Mouse (Mus musculus) embryo, embryonic 10.5 days (tissue): ENCODE results near the gene Atg101.
"Not testable (repeated sequence)": the region's sequence is repeated elsewhere in the genome, so short reads cannot be mapped to it uniquely, and the experiment has no call there.

Experiments
- DNase-seq: peaks from one replicate; pipeline ENCODE4 v3.0.0-alpha.2; 2015; ENCODE audit warnings: low spot score

Atg101 gene

DNA sequence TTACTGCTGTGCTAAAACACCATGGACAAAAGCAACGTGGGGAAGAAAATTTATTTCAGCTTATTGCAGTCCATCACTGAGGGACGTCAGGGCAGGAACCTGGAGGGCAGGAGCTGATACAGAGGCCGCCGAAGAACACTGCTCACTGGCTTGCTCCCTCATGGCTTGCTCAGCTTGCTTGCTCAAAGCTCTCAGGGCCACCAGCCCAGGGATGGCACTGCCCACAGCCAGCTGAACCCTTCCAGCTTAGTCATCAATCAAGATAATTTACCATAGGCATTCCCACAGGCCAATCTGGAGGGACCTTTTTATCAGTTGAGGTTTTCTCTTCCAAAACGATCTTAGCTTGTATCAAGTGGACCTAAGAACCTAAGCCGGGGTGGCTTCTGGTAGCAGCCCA, 27.9 kb downstream of the Atg101 start:
- DNase-seq, result no peak

DNA sequence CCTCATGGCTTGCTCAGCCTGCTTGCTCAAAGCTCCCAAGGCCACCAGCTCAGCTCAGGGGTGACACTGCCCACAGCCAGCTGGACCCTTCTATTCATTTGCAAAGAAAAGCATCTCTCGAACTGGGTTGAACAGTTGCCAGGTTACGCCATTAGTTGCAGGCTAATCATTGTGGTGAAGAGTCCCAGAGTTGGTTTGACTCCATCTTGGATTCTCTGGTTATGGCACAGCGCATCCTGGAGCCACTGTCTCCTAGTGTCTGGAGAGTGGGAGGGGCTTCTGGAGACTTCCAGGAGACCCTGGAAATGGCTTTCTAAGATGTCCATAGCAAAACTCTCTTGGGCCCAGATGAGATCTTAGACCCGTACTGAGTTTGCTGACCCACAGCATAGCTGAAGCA, 31.3 kb downstream of the Atg101 start:
- DNase-seq, result no peak

DNA sequence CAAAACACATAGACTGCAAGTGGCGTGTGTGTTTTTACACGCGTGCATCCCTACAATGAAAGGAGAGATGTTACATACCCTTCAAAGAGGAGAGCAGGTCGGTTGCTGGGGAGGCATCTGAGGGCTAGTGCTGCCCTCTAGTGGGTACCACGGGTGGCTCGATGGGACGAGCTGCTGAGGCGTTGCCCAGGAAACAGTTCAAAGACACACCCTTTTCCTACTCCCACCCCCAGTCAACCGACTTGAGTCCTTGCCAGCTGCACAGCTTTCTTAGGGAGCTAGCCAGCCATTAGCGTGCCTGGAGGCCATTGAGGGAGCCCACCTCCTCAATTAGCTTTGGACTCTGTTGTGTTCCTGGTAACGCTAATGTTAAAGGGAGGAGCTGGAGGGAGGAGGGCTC, 31.8 kb downstream of the Atg101 start:
- DNase-seq, result peak; percentile 93

DNA sequence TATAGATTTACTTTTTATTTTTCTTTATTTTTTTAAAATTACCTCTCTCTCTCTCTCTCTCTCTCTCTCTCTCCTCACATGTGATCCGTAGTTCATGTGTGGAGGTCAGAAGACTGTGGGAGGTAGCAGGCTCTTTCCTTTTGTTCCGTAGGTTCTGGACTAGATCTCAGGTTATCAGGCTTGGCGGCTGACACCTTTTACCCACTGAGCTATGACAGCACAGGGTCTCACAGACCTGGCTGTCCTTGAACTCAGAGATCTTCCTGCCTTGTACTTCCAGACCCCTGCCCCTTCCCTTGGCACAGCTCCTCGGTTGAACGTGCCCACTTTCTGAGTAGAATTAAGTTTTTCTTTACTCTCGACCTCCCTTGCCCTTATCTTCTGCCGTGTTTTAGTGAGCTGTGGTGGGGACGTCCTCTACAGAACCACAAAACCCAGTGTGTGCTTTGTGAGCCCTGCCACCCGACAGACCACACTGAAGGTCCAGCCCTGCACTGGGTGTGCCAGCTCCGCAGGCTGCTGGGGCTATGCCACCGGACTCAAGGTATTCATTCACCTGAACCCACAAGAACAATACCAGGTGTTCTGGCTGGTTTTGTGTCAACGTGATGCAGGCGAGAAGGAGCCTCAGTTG, 32.3 kb downstream of the Atg101 start:
- no peak for DNase-seq

DNA sequence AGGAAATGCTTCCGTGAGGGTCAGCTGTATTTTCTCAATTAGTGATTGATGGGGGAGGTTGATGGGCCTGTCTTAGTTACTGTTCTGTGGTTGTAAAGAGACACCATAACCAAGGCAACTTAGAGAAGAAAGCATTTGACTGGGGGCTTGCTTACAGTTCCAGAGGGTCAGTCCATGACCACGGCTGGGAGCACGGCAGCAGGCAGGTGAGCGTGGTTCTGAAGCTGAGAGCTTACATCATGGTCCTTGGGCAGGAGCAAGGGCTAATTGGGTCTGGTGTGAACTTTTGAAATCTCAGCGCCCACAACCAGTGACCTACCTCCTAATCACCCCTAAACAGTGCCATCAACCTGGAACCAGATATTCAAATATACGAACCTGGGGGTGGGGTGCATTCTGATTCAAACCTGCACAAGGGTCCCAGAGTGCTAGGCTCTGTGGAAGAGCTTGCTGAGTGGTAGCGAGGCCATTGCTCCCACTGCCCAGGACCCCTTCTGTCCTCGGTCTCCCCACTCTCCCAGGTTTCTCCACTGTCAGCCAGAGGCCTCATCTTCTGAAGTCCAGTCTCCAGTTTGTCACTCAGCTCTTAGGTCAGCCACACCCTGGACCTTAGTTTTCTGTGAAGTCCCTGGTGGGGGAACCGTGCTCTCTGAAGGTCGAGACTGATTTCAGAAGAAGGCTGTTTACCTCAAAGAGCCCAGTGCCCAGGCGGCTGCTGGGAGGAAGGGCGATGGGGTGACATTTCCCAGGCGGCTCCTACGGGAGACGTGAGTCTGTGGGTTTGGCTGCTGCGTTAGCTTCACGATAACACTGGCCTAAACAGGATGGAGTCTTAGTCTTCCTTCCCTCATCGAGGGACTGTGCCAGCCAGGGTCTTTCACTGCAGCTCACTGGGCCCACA, 33.1 kb downstream of the Atg101 start:
- DNase-seq, result no peak

DNA sequence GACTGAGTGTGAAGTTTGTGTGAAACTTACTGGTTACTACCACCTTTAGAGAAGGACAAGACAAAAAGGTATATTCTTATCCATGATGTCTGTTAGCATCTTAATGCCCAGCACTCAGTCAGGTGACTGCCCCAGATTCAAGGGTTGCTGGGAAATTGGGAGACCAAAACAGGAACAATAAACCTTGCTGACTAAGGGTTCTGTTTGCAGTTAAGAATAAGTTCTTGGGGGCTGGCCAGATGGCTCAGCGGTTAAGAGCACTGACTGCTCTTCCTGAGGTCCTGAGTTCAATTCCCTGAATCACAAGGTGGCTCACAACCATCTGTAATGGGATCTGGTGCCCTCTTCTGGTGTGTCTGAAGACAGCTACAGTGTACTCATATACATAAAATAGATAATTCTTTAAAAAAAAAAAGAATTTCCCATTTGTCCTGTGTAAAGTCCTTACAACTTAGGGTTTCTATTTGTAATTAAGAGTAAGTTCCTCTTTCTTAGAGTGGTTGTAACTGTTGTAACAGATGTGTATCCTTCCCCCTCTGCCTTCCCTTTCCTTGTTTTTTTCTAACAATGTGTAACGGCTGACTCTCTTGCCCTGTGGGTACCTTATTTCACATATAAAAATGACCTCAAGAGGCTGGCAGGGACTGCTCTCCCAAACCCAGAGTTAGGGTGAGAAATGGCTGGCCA, 33.9 kb downstream of the Atg101 start:
- no peak for DNase-seq

DNA sequence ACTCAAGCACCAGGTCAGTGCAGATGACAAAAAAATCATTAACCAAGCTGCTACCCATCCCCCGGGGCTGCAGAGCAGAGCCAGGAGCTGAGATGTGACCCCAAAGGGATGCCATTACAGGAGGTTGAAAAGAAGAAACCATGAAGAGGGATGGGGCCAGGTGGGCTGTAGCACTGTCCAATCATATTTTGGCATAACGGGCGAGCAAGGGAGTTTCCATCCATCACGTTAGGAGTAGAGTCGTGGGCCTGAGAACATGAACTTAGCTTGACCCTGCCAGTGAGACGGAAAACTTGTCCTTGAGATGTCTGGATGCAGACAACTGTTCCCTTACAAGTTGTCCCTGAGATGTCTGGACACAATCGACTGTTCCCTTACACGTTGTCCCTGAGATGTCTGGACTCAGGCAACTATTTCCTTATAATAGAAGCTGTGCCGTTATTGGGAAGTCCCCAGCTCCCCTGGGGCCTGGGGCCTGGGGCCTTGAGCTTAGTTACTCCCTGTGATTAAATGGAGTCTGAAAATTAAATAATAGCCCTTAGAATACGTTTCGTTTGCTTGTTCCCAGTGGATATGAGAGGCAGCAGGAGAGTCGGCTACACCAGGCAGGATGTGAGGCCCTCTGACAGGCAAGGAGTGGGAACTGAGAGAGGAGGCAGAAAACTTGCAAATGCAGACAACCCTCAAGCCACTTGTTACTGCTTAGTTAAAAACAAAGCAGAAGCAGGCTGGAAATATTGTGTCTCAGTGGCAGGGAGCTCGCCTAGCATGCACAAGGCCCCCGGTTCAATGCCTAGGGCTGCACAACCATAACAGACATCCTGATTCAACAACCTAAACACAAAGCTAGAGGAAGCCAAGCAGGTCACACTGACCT, 35.1 kb downstream of the Atg101 start:
- DNase-seq, result no peak

DNA sequence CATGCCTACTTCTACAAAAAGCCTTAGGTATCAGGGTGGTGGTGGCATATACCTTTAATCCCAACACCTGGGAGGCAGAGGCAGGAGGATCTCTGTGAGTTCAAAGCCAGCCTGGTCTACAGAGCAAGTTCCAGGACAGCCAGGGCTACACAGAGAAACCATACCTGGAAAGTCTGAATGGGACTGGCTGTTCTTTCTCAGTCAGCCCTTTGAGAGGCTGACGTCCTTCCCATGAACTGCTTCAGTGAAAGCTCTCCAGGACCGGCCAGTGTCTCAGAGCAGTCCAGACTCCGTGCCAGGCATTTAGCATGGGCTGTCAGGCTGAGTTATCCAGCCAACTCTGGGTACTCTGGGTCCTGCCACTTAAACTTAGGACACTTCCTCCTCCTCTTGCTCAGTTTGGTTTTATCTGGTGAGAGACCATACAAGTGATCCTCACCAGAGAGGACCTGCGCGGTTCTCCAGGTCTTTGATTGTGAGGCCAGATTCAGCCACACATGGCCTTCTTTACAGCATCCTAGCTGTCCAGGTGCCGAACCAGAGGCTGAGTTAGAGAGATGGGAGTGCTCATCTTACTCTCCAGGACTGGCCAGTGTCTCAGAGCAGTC, 36.0 kb downstream of the Atg101 start:
- DNase-seq, result no peak

DNA sequence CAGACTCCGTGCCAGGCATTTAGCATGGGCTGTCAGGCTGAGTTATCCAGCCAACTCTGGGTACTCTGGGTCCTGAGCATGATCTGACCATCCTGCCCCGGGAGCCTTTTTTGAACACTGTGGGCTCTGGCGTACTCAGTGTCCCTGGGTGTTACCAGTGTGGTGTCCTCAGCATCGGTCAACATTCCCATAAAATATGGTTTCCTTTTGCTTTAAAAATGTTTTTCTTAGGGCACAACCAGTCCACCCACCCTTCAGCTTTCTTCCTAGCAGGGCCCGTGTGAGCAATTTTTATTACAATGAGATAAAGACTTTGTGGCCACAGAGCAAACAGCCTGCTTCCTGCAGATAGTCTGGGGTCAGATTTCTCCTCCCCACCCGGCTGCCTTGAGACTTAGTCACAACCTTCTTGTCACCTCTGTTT, 36.6 kb downstream of the Atg101 start:
- no peak for DNase-seq

DNA sequence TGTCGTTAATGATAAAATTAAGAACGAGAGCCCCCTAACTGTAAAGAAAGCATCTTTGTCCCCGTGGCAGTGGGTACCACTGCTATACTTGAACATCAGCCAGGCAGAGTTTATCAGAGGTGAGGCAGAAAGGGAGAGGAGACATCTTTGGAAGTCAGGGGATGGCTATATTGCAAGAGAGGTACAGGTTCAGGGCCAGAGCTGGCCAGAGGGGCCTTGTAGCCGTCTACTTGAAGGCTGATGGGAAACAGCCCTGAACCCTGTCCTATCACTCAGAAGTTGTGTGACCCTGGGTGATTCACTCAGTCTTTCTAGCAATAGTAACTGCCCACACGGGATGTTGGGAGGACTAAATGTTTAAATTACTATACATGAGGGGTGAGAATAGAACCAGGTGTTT, 37.1 kb downstream of the Atg101 start:
- DNase-seq, result no peak

DNA sequence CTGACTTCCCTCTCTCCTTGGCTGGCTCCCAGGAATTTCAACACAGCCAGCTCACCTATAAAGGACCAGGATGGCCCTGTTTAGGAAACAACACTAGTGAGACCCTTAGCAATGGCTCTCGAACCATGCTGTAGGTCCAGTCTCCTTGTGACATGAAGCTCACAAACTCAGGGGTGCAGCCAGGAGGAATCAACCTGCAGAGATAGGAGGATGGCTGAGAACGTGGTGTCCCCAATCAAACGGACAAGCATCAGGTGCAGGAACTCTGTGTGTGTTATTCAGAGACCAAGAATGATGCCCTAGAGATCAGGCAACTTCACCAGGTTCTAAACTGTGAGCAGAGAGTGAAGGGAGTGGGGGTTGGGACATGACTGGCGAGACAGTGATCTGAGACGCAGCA, 38.0 kb downstream of the Atg101 start:
- DNase-seq, result no peak

DNA sequence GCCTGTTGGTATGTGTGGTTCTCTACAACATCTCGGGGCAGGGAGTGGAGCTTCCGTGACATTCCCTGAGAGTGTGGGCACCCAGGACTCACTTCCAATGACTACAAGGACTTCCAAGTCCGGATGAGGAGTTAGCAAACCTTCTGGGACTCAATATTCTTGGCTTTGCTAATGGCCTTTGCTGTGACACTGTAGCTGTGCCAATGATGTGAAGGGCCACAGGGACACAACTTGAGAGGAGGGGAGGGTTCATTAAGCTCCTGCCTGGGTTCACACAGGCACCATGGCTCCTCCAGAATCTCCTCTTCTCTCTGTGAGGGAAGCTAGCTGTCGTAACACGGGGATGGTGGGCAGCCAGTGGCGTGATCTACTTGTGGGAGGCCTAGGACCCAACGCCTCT, 38.6 kb downstream of the Atg101 start:
- DNase-seq, result no peak

DNA sequence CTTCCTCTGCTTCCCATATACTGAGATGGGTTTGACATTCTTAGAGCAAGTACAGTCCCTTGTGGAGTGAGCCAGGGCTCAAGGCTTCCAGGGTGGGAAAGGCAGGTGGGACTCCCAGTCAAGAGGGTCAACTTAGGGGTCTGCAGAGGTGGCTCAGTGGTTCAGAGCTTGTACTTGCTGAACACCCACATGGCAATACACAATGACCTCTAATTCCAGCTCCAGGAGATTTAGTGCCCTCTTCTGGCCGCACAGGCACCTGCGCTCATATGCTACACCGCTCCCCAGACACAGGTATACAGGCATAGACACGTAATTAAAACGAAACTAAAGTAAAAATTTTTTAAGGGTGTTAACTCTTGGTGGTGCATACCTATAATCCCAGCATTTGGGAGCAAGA, 39.4 kb downstream of the Atg101 start:
- DNase-seq, result no peak

DNA sequence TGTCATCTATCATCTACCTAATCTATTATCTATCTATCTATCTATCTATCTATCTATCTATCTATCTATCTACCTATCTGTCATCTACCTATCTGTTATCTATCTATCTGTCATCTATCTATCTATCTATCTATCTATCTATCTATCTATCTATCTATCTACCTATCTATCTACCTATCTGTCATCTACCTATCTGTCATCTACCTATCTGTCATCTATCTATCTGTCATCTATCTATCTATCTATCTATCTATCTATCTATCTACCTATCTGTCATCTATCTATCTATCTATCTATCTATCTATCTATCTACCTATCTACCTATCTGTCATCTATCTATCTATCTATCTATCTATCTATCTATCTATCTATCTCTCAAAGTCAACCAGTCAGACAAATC, 40.3 kb downstream of the Atg101 start:
- DNase-seq, result not testable (repeated sequence)

DNA sequence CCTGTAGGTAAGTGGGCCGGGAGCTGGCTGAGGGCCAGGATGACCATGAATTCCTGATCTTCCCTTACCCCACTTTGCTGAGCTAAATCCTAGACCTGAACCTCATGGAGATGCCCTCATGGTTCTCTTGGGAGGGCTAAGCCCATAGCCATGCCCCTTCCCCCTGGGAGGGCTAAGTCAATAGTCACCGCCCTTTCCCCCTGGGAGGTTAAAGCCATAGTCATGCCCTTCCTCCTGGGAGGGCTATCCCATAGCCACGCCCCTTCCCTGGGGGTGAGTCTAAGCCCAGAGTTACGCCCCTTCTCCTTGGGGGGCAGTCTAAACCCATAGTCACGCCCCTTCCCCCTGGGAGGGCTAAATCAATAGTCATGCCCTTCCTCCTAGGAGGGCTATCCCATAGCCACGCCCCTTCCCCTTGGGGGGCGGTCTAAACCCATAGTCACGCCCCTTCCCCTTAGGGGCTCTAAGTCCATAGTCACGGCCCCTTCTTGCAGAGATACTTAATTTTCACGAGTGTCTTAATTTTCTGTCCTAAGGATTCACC, 42.0 kb downstream of the Atg101 start:
- DNase-seq, result no peak

DNA sequence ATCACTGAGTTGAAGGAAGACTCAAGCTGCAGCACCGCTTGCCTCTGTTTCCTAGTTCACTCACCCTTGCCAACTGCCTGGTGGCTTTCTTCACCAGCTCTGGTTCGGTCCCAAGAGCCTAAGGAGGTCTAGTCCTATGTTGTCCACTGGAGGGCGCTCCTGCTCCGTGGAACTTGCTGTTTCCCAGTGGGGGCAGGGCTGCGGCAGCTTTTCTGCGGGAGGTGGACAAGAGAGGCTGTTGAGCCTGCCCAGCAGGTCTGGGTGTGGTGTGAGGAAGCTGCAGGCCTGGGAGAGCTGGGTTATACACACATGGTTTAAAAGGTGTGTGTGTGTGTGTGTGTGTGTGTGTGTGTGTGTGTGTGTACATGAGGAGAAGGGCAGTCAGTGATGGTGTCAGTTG, 43.2 kb downstream of the Atg101 start:
- peak; percentile 85 for DNase-seq

DNA sequence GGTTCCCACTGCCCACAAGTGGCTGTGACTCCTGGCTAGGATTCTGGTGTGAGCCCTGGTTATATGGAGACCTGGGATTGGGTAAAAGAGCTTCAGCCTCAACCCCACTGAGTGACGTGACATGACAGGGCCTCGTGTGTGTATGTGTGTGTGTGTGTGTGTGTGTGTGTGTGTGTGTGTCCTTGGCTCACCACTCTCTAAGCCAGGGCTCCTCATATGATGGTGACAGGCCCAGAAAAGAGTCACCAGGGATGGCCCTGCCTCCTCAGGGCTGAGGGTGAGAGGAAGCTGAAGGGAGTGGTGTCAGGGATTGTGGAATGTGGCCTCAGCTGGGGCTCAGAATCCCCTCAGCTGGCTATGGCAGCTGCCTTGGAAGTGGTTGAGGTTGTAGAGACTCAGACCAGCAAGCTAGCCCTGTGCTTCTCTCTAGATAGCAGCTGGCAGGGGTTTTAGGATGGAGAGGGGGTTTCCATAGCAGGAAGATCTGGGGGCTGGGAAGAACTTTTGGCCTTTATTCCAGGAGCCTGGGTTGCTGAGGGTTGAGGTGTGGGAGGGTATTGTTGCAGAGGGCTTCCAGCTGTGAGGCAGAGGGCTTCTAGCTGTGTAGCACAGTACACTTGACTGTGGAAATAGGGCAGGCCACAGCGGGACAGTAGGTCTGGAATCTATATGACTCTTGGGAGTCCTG, 44.9 kb downstream of the Atg101 start:
- DNase-seq, result no peak

DNA sequence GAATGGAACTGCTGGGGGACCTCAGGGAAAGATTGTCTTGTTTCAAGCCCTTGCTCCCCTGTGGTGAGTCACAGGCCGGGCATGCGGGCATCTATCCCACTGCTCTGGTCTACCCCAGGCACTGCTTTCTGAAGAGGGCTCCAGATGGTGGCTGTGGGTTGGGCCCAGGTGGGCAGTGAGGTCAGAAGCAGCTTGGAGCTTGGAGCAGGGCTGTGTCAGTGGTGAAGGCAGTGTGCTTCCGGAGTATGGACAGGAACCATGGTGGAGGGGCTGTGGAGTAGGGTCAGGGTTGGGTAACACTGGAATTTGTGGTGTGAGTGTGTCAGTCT, 45.5 kb downstream of the Atg101 start:
- no peak for DNase-seq

DNA sequence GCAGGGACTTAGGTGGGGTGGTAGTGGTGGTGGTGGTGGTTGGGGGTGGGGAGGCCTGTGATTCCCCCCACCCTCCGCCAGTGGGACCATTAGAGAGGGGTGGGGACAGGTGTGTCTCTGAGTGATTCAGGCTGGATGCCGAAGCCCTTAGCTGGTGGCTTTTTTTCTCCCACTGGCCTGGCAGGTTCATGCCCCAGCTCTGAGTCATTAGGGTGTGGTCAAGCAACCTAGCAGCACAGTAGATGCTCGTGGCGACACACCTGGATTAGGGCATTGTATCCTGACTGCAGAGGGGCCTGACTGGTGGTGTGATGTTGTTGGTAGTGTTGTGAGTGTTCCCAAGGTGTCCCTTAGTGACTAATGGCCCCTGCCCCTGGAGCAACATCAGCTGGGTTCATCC, 47.0 kb downstream of the Atg101 start:
- DNase-seq, result no peak

DNA sequence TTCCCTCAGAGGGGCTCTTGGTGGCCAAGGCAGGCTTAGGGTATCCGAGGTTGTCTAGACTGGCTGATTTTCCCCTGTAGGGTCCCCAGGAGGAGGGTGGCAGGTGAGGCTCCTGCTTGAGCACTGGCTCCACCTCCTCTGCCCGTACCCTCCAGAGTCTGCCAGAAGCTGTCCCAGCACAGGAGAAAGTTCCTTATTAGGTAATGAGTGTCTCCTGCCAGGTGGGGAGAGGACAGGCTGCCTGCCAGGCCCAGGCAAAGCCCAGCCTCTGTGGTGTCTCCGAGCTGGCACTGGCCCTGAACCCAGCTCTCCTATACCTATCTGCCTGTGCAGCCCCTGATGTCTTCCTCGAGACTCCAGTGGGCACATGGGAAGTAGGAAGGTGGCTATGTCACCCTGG, 48.3 kb downstream of the Atg101 start:
- no peak for DNase-seq

DNA sequence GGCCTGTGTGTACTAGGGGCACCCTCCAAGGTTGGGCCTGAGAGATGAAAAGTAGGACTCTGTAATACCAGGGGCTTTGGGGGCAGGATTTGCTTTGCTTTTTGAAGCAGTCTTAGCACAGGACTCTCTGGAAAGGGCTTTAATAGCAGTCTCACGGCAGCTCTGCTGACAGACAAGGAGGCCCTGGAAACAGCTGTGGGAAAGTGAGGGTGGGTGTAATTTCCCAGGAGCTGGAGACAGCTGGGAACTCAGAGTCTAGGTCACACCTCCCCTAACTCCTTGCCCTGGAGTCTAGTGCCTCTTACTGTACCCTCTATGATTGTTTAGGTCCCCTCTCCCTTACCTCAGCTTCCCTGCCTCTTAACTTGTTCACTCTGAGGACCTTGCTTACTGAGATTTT, 49.1 kb downstream of the Atg101 start:
- no peak for DNase-seq
